Mouse (Mus musculus) embryonic facial prominence, embryonic 14.5 days (tissue): ENCODE measurements at regions not wholly inside any gene's neighbourhood (a gene's known extent, or its start where the extent isn't known, plus 50 kb on each side); places are given as distances from the start of the nearest gene placed in this dataset.

ENCODE experiments used
- ATAC-seq: fragments of 200-750 bp; cut with Nextera tagmentation; 2 replicates; pipeline ENCODE4 v1.8.0; 2017; ENCODE audit warnings: low read depth, moderate number of reproducible peaks, moderate TSS enrichment
- DNase-seq: peaks from one replicate; pipeline ENCODE4 v3.0.0-alpha.2; 2015; ENCODE audit warnings: low spot score
- H3K27ac ChIP-seq: fragments of 300-500 bp; sonication (generic); replicated peaks from 2 replicates; pipeline ENCODE4 v1.5.1; 2014; ENCODE audit warnings: low read depth, mild to moderate bottlenecking, low read length, moderate library complexity
- H3K27me3 ChIP-seq: fragments of 300-500 bp; sonication (generic); replicated peaks from 2 replicates; pipeline ENCODE4 v1.6.1; 2014; ENCODE audit warnings: low read length; ENCODE audit not compliant: control insufficient read depth, insufficient read depth
- H3K36me3 ChIP-seq: fragments of 300-500 bp; sonication (generic); 2 replicates; pipeline ENCODE4 v1.6.1; 2014; ENCODE audit warnings: low read length, mixed read lengths; ENCODE audit not compliant: control insufficient read depth, insufficient read depth
- H3K4me1 ChIP-seq: fragments of 300-500 bp; sonication (generic); 2 replicates; pipeline ENCODE4 v1.6.1; 2014; ENCODE audit warnings: antibody characterized with exemption, low read length; ENCODE audit not compliant: control insufficient read depth, insufficient read depth
- H3K4me2 ChIP-seq: fragments of 300-500 bp; sonication (generic); 2 replicates; pipeline ENCODE4 v1.6.1; 2014; ENCODE audit warnings: low read depth, mild to moderate bottlenecking, low read length, moderate library complexity, mixed read lengths
- H3K4me3 ChIP-seq: fragments of 300-500 bp; sonication (generic); 2 replicates; pipeline ENCODE4 v1.5.1; 2014; ENCODE audit warnings: low read depth, mild to moderate bottlenecking, low read length
- H3K9ac ChIP-seq: fragments of 300-500 bp; sonication (generic); 2 replicates; pipeline ENCODE4 v1.6.1; 2014; ENCODE audit warnings: low read depth, mild to moderate bottlenecking, low read length, moderate library complexity, mixed read lengths
- H3K9me3 ChIP-seq: fragments of 300-500 bp; sonication (generic); 2 replicates; pipeline ENCODE4 v1.6.1; 2016; ENCODE audit warnings: low read length; ENCODE audit not compliant: control insufficient read depth
- WGBS: fragments of 180-500 bp; shearing (Covaris S2); extraction: QIAGEN DNeasy Blood & Tissue Kit; methylation state at CpG from one replicate; pipeline ENCODE4 v1.1.7; 2014; 5-methylcytosine and 5-hydroxymethylcytosine counted together

DNA sequence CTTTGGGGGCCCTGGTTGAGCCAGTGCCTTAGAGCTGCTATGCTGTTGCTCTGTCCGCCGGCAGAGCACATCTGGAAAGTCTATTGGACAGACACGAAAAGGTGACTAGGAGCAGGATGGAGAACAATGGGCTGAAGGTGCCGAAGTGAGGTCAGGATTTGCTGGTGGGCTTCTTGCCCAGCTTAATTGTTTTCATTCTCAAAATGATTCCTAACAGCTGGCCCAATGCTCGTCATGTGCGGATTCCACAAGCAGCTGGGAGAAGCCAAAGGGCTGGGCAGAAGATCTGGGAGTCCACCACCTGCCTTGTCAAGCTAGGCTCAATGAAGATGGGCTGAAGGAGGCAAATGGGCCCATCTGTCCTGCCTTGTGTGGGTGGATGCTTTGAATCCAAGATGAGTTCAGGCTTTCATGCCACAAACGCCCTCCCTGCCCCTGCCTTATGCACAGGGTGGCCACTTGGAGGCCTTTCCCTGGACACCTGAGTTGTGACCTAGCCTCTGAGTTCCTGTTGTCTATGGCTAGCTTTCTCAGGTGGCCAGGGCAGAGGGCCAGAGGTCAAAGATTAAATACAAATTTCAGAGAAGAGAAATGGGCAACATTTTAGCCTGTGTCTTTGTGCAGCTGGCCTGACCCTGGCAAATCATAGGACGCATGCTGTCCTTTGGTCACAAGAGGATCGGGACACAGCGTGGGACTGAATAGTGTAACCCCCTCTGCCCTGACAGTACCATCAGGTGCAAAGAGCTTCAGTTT lies 95.9 kb downstream of the Snx19 start:
- Histone ChIP-seq H3K27ac (peak overlapping the region; percentile 74), H3K36me3 (no peaks in the 10 kb centered on the region), H3K4me3 (no peak overlapping the region), H3K9me3 (no peaks in the 10 kb centered on the region), H3K27me3 (no peaks in the 10 kb centered on the region), H3K9ac (no peak overlapping the region), H3K4me1 (peaks cover 29% of the 10 kb centered on the region), H3K4me2 (no peak overlapping the region)
- WGBS = 65% methylated on average over 10 of the region's 10 CpGs
- peak; percentile 27; the same call in 1 of the 2 replicates for ATAC-seq
- peak; percentile 81 for DNase-seq

DNA sequence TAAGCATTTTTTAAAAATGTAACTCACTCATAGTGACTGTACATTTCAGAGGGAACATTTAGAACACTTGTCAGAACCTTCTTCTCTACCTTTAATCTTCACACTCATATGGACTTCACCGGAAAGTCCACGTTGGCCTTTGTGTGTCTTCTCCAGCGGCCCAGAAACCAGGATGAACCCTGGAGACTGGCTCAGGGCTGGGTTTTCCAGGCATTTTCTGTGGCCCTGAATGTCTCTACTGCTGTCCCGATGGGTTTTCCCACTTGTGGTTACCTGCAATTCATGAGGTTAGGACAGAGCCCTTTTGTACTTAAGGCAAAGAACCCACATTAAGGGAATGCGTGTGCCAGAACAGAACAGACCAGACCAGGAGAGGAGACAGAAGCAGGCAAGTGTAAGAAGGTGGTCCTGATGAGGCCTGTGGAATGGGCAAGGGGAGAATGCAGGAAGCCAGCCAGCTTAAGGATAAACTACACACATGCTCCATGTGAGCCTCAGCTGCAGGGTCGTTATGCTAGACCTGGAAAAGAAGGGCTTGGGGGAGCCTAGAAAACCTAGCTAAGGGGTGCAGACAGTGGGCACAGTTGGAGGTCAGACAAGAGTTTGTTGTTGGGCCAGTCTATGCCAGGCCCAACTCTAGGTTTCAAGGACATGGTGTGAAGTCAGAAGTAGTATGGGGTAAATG lies 94.8 kb downstream of the Snx19 start:
- Histone ChIP-seq H3K9ac (no peak overlapping the region), H3K9me3 (no peaks in the 10 kb centered on the region), H3K27ac (peak overlapping the region; percentile 74), H3K36me3 (no peaks in the 10 kb centered on the region), H3K4me3 (no peak overlapping the region), H3K27me3 (no peaks in the 10 kb centered on the region), H3K4me1 (peaks cover 29% of the 10 kb centered on the region), H3K4me2 (no peak overlapping the region)
- WGBS = 41% methylated on average over 6 of the region's 6 CpGs
- ATAC-seq (no peak), DNase-seq (no peak)

DNA sequence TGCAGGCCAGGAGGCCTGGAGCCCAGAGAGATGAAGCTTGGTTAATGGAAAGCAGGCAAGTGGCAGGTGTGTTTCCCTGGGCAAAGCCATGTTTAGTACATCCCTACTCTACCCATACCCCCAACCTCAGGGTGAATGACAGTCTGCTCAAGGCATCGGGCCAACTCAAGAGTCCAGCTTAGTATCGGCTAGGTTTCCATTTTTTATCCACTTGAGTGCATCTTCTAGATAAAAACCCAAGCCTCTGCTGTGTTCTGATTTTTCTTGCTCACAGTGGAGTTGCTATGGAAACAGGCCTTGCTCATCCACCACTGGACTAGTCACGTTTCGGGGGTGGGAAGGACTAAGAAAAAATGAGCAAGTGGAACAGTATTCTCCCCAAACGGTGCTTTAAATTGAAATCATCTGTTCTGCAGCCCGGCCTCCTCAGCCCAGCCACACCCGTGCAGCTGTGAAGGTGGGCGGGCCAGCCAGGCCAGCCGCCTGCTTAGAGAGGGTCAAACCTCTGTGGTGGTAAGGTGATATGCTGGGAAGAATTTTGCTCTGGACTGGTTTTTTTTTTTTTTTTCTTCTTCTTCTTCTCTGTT lies 94.0 kb downstream of the Snx19 start:
- H3K4me2 ChIP-seq = no peak overlapping the region
- no peaks in the 10 kb centered on the region for H3K36me3 ChIP-seq
- ATAC-seq (peak; percentile 94), DNase-seq (peak; percentile 96)
- 20% methylated on average over 9 of the region's 9 CpGs for WGBS
- H3K4me3 ChIP-seq = no peak overlapping the region
- no peak overlapping the region for H3K9ac ChIP-seq
- peak overlapping the region; percentile 61 for H3K27ac ChIP-seq
- H3K9me3 ChIP-seq = no peaks in the 10 kb centered on the region
- H3K4me1 ChIP-seq = peaks cover 29% of the 10 kb centered on the region
- H3K27me3 ChIP-seq = no peaks in the 10 kb centered on the region

DNA sequence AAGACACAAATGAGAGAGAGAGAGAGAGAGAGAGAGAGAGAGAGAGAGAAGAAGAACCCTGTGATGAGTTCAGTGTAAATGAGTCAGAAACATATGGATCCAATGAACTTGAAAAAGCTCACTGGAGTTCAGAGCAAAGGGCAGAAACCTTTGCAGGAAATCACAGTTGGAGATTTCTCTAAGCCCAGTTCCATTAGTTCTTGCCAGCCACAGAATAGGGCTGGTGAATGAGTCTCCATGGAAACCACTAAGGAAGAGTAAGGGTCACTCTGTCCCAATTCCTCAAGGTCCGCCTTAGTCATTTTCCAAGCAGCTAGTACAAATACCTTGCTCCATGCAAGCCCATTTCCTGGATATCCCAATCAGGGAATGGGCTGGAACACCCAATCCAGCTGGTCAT lies 93.2 kb downstream of the Snx19 start:
- ATAC-seq = no peak
- H3K4me2 ChIP-seq = no peak overlapping the region
- H3K4me3 ChIP-seq = no peak overlapping the region
- 50% methylated on average over 1 of the region's 1 CpGs for WGBS
- DNase-seq = no peak
- peaks cover 3% of the 10 kb centered on the region; the same call in 1 of the 2 replicates for H3K9me3 ChIP-seq
- H3K9ac ChIP-seq = no peak overlapping the region
- peak overlapping the region; percentile 61; the same call in 1 of the 2 replicates for H3K27ac ChIP-seq
- H3K36me3 ChIP-seq = no peaks in the 10 kb centered on the region
- no peaks in the 10 kb centered on the region for H3K27me3 ChIP-seq
- peaks cover 29% of the 10 kb centered on the region for H3K4me1 ChIP-seq

DNA sequence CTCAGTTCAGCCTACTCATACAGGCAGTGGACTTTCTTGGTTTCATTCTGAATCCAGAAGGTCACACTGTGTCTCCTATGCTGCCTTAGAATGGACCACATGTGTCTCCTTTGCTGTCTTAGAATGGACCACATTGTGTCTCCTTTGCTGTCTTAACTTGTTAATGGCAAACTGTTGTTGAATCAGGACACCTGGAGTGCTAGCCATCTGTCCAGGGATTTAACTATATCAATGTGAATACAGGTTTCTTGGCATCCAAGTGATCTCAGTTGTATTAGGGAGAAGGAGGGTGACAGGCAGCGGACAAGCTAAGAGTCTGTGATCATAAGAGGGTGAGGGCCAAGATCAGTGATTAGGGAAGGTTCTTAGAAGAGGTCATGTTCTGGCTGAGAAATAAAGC lies 92.3 kb downstream of the Snx19 start:
- WGBS = 84% methylated on average over 1 of the region's 1 CpGs
- peaks cover 29% of the 10 kb centered on the region for H3K4me1 ChIP-seq
- no peak overlapping the region for H3K4me3 ChIP-seq
- H3K27ac ChIP-seq = no peak overlapping the region
- no peaks in the 10 kb centered on the region for H3K36me3 ChIP-seq
- ATAC-seq = no peak
- H3K27me3 ChIP-seq = no peaks in the 10 kb centered on the region
- no peak overlapping the region for H3K4me2 ChIP-seq
- peaks cover 3% of the 10 kb centered on the region; the same call in 1 of the 2 replicates for H3K9me3 ChIP-seq
- no peak overlapping the region for H3K9ac ChIP-seq
- DNase-seq = no peak
